Mouse (Mus musculus) left cerebral cortex, adult 11 months (tissue): Measurements from ENCODE around the gene Pde6h.

Experiments
- DNase-seq: peaks from one replicate; pipeline ENCODE4 v3.0.0; 2022; ENCODE audit warnings: low spot score

Pde6h gene

GRCm38 (mm10) chr6:136983201-136983600 is 59.6 kb downstream of the Pde6h start:
- no peak for DNase-seq

GRCm38 (mm10) chr6:136986019-136986418 is 62.4 kb downstream of the Pde6h start:
- DNase-seq = no peak

- DNase-seq = no peak
Measured at GRCm38 (mm10) chr6:136986718-136987117, 63.1 kb downstream of the Pde6h start.

- no peak for DNase-seq
Measured at GRCm38 (mm10) chr6:136988536-136989060, 65.0 kb downstream of the Pde6h start.

- no peak for DNase-seq
Measured at GRCm38 (mm10) chr6:136989824-136990497, 66.3 kb downstream of the Pde6h start.

- no peak for DNase-seq
Measured at GRCm38 (mm10) chr6:136990557-136990956, 66.9 kb downstream of the Pde6h start.

GRCm38 (mm10) chr6:136993574-136993973 is 69.9 kb downstream of the Pde6h start:
- DNase-seq = no peak

GRCm38 (mm10) chr6:136995533-136995932 is 71.9 kb downstream of the Pde6h start:
- no peak for DNase-seq

GRCm38 (mm10) chr6:136996336-136996735 is 72.7 kb downstream of the Pde6h start:
- DNase-seq = no peak

- peak; percentile 52 for DNase-seq
Measured at GRCm38 (mm10) chr6:136998181-136998580, 74.5 kb downstream of the Pde6h start.

GRCm38 (mm10) chr6:136999009-136999408 is 75.4 kb downstream of the Pde6h start:
- no peak for DNase-seq

- no peak for DNase-seq
Measured at GRCm38 (mm10) chr6:136999707-137000446, 76.2 kb downstream of the Pde6h start.

GRCm38 (mm10) chr6:137000706-137001105 is 77.1 kb downstream of the Pde6h start:
- no peak for DNase-seq

- no peak for DNase-seq
Measured at GRCm38 (mm10) chr6:137001267-137002168, 77.9 kb downstream of the Pde6h start.

GRCm38 (mm10) chr6:137002169-137002514 is 78.5 kb downstream of the Pde6h start:
- DNase-seq = no peak

- no peak for DNase-seq
Measured at GRCm38 (mm10) chr6:137004359-137004758, 80.7 kb downstream of the Pde6h start.

- no peak for DNase-seq
Measured at GRCm38 (mm10) chr6:137011187-137011586, 87.6 kb downstream of the Pde6h start.

- no peak for DNase-seq
Measured at GRCm38 (mm10) chr6:137014346-137014745, 90.7 kb downstream of the Pde6h start.

- DNase-seq = no peak
Measured at GRCm38 (mm10) chr6:137017216-137017973, 93.8 kb downstream of the Pde6h start.
